Mouse (Mus musculus) hindbrain, embryonic 13.5 days (tissue): ENCODE measurements at regions not wholly inside any gene's neighbourhood (a gene's known extent, or its start where the extent isn't known, plus 50 kb on each side); places are given as distances from the start of the nearest gene placed in this dataset.
A peak's percentile ranks its signal among the peaks of the same experiment; 100 is the strongest.
"Not testable (repeated sequence)": the region's sequence is repeated elsewhere in the genome, so short reads cannot be mapped to it uniquely, and the experiment has no call there.

Source experiments
- ATAC-seq: fragments of 200-750 bp; cut with Nextera tagmentation; 2 replicates; pipeline ENCODE4 v1.8.0; 2017; ENCODE audit warnings: moderate TSS enrichment; ENCODE audit not compliant: low FRiP score
- H3K27ac ChIP-seq: fragments of 300-500 bp; sonication (generic); 2 replicates; pipeline ENCODE4 v1.5.1; 2015; ENCODE audit warnings: inconsistent platforms, mild to moderate bottlenecking, moderate library complexity
- H3K27me3 ChIP-seq: fragments of 300-500 bp; sonication (generic); 2 replicates; pipeline ENCODE4 v1.6.1; 2015; ENCODE audit warnings: mild to moderate bottlenecking, inconsistent platforms
- H3K36me3 ChIP-seq: fragments of 300-500 bp; sonication (generic); 2 replicates; pipeline ENCODE4 v1.6.1; 2015; ENCODE audit warnings: mild to moderate bottlenecking, inconsistent platforms
- H3K4me1 ChIP-seq: fragments of 300-500 bp; sonication (generic); replicated peaks from 2 replicates; pipeline ENCODE4 v1.6.1; 2015; ENCODE audit warnings: inconsistent platforms
- H3K4me2 ChIP-seq: fragments of 300-500 bp; sonication (generic); 2 replicates; pipeline ENCODE4 v1.6.1; 2015; ENCODE audit warnings: inconsistent platforms, mild to moderate bottlenecking, moderate library complexity
- H3K4me3 ChIP-seq: fragments of 300-500 bp; sonication (generic); 2 replicates; pipeline ENCODE4 v1.5.1; 2015; ENCODE audit warnings: mild to moderate bottlenecking, inconsistent platforms
- H3K9ac ChIP-seq: fragments of 300-500 bp; sonication (generic); 2 replicates; pipeline ENCODE4 v1.6.1; 2015; ENCODE audit warnings: mild to moderate bottlenecking, inconsistent platforms
- H3K9me3 ChIP-seq: fragments of 300-500 bp; sonication (generic); 2 replicates; pipeline ENCODE4 v1.6.1; 2016; ENCODE audit warnings: inconsistent platforms
- WGBS: fragments of 180-500 bp; shearing (Covaris S2); methylation state at CpG from one replicate; pipeline ENCODE4 v1.1.7; 2015; 5-methylcytosine and 5-hydroxymethylcytosine counted together

DNA sequence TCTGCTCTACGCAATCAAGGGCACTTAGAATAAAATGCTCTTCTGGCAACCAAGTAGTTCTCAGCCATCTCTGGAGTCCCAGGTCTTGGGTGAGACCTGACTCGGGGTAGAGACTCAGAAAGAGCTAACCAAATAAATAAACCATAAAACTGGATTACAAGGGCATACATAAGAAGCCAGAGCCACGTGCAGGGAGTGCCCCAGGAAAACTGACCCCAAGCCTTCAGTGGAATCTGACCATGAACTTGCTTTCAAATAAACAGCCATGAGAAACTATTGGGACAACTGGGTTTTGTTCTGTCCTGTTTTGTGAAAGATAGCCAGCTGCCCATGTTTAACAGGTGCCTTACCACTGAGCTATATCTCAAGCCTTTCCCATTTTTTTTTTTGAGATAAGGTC lies 170.3 kb downstream of the Tomm20 start:
- Histone ChIP-seq H3K27ac (no peak overlapping the region), H3K27me3 (no peaks in the 10 kb centered on the region), H3K9me3 (no peaks in the 10 kb centered on the region), H3K4me3 (no peak overlapping the region), H3K9ac (no peak overlapping the region), H3K4me1 (no peaks in the 10 kb centered on the region), H3K4me2 (no peak overlapping the region), H3K36me3 (no peaks in the 10 kb centered on the region)
- no peak for ATAC-seq
- 82% methylated on average over 3 of the region's 3 CpGs for WGBS

DNA sequence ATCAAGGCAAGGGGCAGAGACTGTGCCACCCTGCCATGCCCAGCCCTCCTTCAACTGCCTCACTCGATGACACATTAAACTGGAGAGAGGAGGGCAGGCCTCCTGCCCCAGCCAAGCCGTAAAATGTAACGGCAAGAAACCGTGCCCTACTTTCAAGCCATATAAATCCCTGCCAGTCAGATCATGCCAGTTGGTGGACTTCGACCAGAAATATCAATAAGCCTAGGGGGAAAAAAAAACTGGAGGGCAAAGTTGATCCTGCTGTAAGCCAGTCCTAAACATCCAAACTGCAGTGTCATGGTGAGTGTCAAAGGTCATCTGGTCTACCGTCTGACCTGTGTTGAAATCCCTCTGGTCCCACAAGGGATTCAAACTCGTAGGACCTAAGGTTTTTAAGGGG lies 170.8 kb downstream of the Tomm20 start:
- H3K9ac ChIP-seq, result no peak overlapping the region
- H3K9me3 ChIP-seq, result no peaks in the 10 kb centered on the region
- WGBS, result 87% methylated on average over 7 of the region's 7 CpGs
- no peaks in the 10 kb centered on the region for H3K27me3 ChIP-seq
- no peak for ATAC-seq
- H3K4me3 ChIP-seq, result no peak overlapping the region
- H3K4me1 ChIP-seq, result no peaks in the 10 kb centered on the region
- H3K27ac ChIP-seq, result no peak overlapping the region
- no peaks in the 10 kb centered on the region for H3K36me3 ChIP-seq
- H3K4me2 ChIP-seq, result no peak overlapping the region

DNA sequence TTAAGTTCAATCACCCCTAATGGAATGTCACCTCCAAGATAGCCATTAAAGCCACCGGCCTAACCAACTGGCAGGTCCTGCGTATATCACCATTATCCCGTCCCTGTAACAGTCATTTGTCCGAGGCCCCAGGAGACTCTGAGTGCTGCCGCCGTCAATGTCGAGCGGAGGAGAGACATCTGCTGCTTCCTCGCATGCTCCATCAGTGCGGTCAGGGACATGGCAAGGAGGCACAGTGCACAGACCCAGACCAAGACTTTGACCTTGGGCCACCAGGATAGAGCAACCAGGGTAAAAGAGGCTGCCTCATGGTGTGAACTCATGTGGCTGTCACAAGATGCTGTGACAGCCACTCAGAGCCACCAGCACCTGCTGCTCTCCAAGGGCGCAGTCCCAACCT lies 172.9 kb downstream of the Tomm20 start:
- WGBS, result 60% methylated on average over 11 of the region's 11 CpGs
- Histone ChIP-seq H3K27ac (no peak overlapping the region), H3K9me3 (no peaks in the 10 kb centered on the region), H3K36me3 (no peaks in the 10 kb centered on the region), H3K9ac (no peak overlapping the region), H3K4me3 (no peak overlapping the region), H3K4me1 (no peaks in the 10 kb centered on the region), H3K4me2 (no peak overlapping the region), H3K27me3 (no peaks in the 10 kb centered on the region)
- no peak for ATAC-seq

DNA sequence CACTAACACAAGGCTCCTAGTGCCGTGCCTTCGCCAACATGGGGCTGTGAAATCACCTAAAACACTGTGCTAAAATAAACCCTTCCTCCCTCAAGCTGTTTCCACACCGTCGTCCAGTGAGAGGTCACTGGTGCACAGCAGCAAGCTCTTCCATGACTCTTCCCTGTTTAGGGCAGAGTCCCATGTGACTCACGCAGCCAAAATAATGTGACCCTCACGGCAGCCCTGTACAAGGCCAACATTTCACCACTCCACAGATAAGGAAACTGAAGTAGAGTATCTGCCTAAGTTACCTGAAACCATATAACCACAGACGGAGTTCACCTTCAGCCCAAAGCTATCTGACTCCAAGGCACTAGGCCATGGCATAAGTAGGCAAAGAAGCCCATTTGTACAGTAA lies 173.4 kb downstream of the Tomm20 start:
- H3K4me1 ChIP-seq, result no peaks in the 10 kb centered on the region
- H3K36me3 ChIP-seq, result no peaks in the 10 kb centered on the region
- no peak overlapping the region for H3K9ac ChIP-seq
- no peak overlapping the region for H3K4me3 ChIP-seq
- no peak overlapping the region for H3K4me2 ChIP-seq
- no peak for ATAC-seq
- no peaks in the 10 kb centered on the region for H3K9me3 ChIP-seq
- no peak overlapping the region for H3K27ac ChIP-seq
- 89% methylated on average over 7 of the region's 7 CpGs for WGBS
- H3K27me3 ChIP-seq, result no peaks in the 10 kb centered on the region

DNA sequence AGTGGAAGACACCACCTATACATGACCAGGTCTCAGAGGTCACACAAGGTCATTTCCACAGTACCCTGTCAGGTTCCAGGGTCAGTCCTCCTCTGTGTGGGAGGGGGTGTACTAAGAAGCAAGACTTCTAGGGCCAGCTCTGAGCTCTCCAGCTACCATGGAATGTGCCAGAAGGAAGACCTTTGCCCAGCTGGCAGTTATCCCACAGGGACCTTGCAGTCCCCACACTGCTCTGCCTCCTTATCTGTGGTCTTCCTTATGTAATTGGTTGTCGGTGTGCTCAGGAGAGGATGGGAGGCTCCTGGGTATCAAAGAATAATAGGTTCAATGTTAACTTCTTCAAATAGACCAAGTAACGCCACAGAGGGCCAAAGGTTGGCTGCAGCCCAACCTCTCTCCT lies 175.3 kb downstream of the Tomm20 start:
- not testable (repeated sequence) for H3K4me1 ChIP-seq, H3K9ac ChIP-seq, H3K27ac ChIP-seq, H3K36me3 ChIP-seq, H3K27me3 ChIP-seq, H3K4me2 ChIP-seq, H3K4me3 ChIP-seq, ATAC-seq, H3K9me3 ChIP-seq
- 95% methylated on average over 2 of the region's 2 CpGs for whole genome bisulfite sequencing

DNA sequence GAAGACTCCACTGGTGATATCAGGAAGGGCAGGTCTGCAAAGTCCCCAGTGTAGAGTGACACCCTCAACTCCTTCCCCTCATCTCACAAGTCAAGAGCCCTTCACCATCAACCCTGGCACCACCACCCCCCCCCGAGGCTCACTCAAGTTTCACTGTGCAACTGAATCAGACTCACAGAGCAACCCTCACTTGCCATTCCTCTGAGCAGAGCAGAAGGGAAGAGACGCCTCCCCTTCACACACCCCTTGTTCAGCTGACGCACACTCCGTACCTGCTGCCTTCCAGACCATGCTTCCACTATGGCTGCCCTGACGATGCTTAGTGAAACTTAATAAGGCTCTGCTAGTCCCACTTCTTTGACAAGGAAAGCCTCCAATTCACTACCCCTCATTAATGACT lies 174.4 kb upstream of the Irf2bp2 start:
- whole genome bisulfite sequencing, result 93% methylated on average over 5 of the region's 5 CpGs

DNA sequence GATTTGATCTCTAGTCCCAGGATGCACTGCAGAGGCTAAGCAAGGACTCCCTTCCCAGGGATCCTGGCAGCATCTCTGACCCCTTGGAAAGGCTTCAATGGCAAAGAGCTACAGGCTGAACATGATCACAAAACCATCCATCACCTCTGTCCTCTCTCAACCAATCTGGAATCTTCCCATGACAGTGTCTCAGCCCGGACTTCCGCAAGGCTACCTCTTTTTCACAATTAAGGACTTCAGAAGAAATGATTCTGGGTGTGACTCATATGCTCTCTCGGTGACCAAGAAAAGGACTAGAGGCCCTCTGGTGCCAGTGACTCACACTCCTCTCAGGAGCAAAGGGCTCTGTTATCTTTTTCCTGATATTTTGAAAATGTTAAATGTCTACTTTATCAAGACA lies 173.6 kb upstream of the Irf2bp2 start:
- 90% methylated on average over 3 of the region's 3 CpGs for WGBS
- Histone ChIP-seq H3K36me3 (no peaks in the 10 kb centered on the region), H3K9ac (no peak overlapping the region), H3K27ac (no peak overlapping the region), H3K4me3 (no peak overlapping the region), H3K4me2 (no peak overlapping the region), H3K27me3 (no peaks in the 10 kb centered on the region), H3K9me3 (no peaks in the 10 kb centered on the region), H3K4me1 (no peaks in the 10 kb centered on the region)
- ATAC-seq, result no peak

More for the DNA sequence above, 174.4 kb upstream of the Irf2bp2 start:
- no peaks in the 10 kb centered on the region for H3K36me3 ChIP-seq
- no peaks in the 10 kb centered on the region for H3K9me3 ChIP-seq
- H3K27ac ChIP-seq, result no peak overlapping the region
- no peak for ATAC-seq
- H3K4me1 ChIP-seq, result no peaks in the 10 kb centered on the region
- no peaks in the 10 kb centered on the region for H3K27me3 ChIP-seq
- H3K4me2 ChIP-seq, result no peak overlapping the region
- H3K4me3 ChIP-seq, result no peak overlapping the region
- no peak overlapping the region for H3K9ac ChIP-seq

DNA sequence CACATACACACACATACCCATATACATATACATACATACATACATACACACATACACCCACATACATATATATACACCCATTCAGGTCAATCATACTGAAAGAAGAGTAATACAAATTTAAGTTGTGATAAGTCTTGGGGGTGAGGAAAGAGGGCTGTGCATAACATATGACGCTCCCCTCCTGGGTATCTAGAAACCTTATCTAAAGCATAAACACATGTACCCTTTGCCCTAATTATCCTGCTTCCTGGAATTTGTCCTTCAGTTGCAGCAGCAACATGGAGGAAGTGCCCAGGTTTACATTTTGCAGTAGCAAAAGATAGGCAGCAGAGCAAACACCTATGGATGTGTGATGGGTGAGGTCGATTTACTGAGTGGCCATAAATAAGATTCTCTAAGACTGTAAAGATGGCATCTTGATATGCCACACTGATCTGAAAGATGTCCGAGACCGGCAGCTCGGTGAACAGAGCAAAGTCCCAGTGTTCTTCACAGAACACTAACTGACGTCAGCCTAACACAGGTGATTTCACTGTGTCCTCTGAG lies 172.0 kb upstream of the Irf2bp2 start:
- WGBS, result 87% methylated on average over 6 of the region's 6 CpGs
- Histone ChIP-seq H3K4me3 (no peak overlapping the region), H3K27ac (no peak overlapping the region), H3K4me1 (no peaks in the 10 kb centered on the region), H3K27me3 (no peaks in the 10 kb centered on the region), H3K9ac (no peak overlapping the region), H3K36me3 (no peaks in the 10 kb centered on the region), H3K4me2 (no peak overlapping the region), H3K9me3 (no peaks in the 10 kb centered on the region)
- no peak for ATAC-seq

DNA sequence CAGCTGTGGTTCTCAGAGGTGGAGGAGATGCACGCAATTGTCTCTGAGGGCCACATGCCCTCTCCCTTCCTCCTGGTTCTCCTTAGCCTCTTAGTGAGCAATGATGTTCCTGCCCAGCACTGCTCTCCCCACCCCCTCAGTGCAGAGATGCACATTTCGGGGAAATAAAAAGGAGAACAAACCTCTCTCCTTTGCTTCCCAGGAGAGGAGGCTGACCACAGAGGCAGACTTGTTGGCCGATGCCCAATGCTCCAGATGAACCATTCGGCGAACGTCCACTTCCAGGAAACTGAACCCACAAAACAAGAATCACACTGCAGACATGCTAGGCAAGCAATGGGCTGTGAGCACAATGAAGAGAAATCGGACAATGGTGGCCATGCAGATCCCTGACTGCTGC lies 169.8 kb upstream of the Irf2bp2 start:
- H3K27me3 ChIP-seq, result no peaks in the 10 kb centered on the region
- ATAC-seq, result no peak
- no peaks in the 10 kb centered on the region for H3K36me3 ChIP-seq
- H3K9ac ChIP-seq, result no peak overlapping the region
- H3K4me1 ChIP-seq, result no peaks in the 10 kb centered on the region
- WGBS, result 91% methylated on average over 7 of the region's 7 CpGs
- H3K9me3 ChIP-seq, result no peaks in the 10 kb centered on the region
- no peak overlapping the region for H3K27ac ChIP-seq
- H3K4me3 ChIP-seq, result no peak overlapping the region
- no peak overlapping the region for H3K4me2 ChIP-seq

DNA sequence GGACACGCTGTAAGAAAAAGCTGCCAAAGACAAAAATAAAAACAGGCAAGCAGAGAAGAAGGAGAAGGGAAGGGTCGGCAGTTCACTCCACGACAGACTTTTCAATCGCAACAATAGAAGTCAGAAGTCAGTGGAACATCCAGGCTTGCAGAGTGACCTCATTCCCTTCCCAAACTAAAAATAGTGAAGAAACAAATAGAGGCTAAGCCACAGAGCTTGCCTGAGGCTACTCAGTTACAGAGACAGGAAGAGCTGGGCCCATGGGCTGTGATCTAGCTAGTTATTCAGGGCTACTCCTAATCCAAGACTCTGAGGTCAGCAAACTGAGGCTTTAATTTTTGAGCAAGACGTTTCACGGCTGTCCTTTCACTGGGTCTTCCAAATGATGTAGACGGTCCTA lies 165.9 kb upstream of the Irf2bp2 start:
- H3K27me3 ChIP-seq, result no peaks in the 10 kb centered on the region
- H3K9ac ChIP-seq, result no peak overlapping the region
- 0 out of 2 replicates have a peak, but pooled peaks cover under 1% of the 10 kb centered on the region for H3K4me1 ChIP-seq
- H3K27ac ChIP-seq, result no peak overlapping the region
- 78% methylated on average over 7 of the region's 7 CpGs for WGBS
- no peak overlapping the region for H3K4me3 ChIP-seq
- H3K4me2 ChIP-seq, result no peak overlapping the region
- ATAC-seq, result no peak
- H3K36me3 ChIP-seq, result no peaks in the 10 kb centered on the region
- H3K9me3 ChIP-seq, result no peaks in the 10 kb centered on the region

DNA sequence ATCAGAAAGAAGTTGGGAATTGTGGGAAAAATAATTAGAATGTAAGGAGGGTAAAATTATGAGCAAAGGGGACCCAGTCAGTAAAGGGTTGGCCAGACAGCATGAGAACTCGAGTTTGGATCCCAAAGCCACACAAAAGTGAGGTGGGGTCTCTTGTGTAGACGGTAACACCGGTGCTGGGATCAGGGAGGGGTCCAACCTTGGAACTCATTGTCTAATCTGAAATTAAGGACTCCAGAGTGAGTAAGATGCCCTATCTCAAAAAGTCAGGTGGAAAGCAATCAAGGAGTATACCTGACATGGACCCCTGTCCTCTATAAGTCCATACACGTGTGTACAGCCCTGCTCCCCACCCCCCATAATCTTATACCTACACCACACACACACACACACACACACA lies 165.2 kb upstream of the Irf2bp2 start:
- Histone ChIP-seq H3K4me1 (peaks cover 8% of the 10 kb centered on the region), H3K9me3 (no peaks in the 10 kb centered on the region), H3K4me2 (no peak overlapping the region), H3K9ac (no peak overlapping the region), H3K27ac (no peak overlapping the region), H3K27me3 (no peaks in the 10 kb centered on the region), H3K36me3 (no peaks in the 10 kb centered on the region), H3K4me3 (no peak overlapping the region)
- WGBS, result 92% methylated on average over 4 of the region's 4 CpGs
- no peak for ATAC-seq

DNA sequence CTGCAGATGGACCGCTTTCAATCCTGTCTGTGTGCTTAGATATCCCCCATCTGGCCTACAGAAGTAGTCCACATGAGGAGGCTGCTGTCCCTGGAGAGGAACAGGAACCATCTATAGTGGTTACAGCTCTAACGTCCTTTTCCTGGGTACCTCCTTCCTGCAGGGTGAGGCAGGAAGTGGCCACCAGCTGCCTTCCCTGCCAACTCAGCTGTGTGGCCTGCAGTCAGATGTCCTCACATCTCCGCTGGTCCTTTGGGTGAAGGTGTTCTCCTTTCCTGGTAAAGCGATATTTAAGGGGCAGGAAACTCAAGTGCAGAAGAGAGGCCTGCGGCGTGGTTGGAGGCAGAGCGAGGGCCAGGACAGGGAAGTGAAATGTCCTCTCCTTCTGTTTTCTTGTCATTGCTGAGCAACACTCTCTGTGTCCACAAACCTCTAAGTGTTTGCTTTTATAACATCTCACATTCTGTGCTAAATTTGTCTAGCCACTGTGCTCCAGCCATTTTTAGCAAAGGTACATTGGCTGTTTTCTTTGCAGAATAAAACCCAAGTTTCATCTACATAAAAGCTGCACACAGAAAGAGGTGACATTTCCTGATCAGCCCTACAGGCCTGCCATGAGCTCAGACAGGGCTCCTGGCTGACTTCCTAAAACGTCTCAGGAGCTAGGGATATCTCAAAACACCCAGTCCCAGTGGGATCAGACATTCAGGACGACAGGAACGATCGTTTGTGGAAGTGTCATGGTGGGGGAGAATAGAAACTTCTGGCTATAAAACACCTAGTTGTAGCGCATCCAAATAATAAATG lies 164.4 kb upstream of the Irf2bp2 start:
- no peak overlapping the region for H3K9ac ChIP-seq
- no peaks in the 10 kb centered on the region for H3K9me3 ChIP-seq
- H3K27ac ChIP-seq, result peak overlapping the region; percentile 40; the same call in 1 of the 2 replicates
- no peak overlapping the region for H3K4me2 ChIP-seq
- WGBS, result 79% methylated on average over 12 of the region's 12 CpGs
- ATAC-seq, result no peak
- H3K27me3 ChIP-seq, result no peaks in the 10 kb centered on the region
- H3K4me1 ChIP-seq, result peaks cover 16% of the 10 kb centered on the region
- H3K4me3 ChIP-seq, result no peak overlapping the region
- H3K36me3 ChIP-seq, result no peaks in the 10 kb centered on the region
